Mouse (Mus musculus) hindbrain, postnatal 0 days (tissue): ENCODE results near the gene Nphp1. TPM values are rescaled to one million over a fixed set of nuclear protein-coding genes. Genes with fewer than 3 reads are reported as not detected.
A peak's percentile ranks its signal among the peaks of the same experiment; 100 is the strongest.

Experiments used
- ATAC-seq: fragments of 200-750 bp; cut with Nextera tagmentation; 2 replicates; pipeline ENCODE4 v1.8.0; 2017; ENCODE audit warnings: mild to moderate bottlenecking, moderate TSS enrichment, moderate library complexity
- DNase-seq: peaks from one replicate; pipeline ENCODE4 v3.0.0-alpha.2; 2015; ENCODE audit warnings: low spot score
- H3K27ac ChIP-seq: fragments of 300-500 bp; sonication (generic); 2 replicates; pipeline ENCODE4 v1.5.1; 2014; ENCODE audit warnings: mild to moderate bottlenecking
- H3K27me3 ChIP-seq: fragments of 300-500 bp; sonication (generic); 2 replicates; pipeline ENCODE4 v1.6.1; 2014; ENCODE audit warnings: low read length, mixed read lengths; ENCODE audit not compliant: insufficient read depth
- H3K36me3 ChIP-seq: fragments of 300-500 bp; sonication (generic); 2 replicates; pipeline ENCODE4 v1.6.1; 2014; ENCODE audit warnings: low read length, mixed read lengths; ENCODE audit not compliant: insufficient read depth
- H3K4me1 ChIP-seq: fragments of 300-500 bp; sonication (generic); 2 replicates; pipeline ENCODE4 v1.6.1; 2014; ENCODE audit warnings: antibody characterized with exemption, low read length, mixed read lengths; ENCODE audit not compliant: insufficient read depth
- H3K4me2 ChIP-seq: fragments of 300-500 bp; sonication (generic); 2 replicates; pipeline ENCODE4 v1.6.1; 2014; ENCODE audit warnings: low read depth, mild to moderate bottlenecking, low read length, moderate library complexity, mixed read lengths
- H3K4me3 ChIP-seq: fragments of 300-500 bp; sonication (generic); 2 replicates; pipeline ENCODE4 v1.5.1; 2014; ENCODE audit warnings: low read length
- H3K9ac ChIP-seq: fragments of 300-500 bp; sonication (generic); replicated peaks from 2 replicates; pipeline ENCODE4 v1.6.1; 2014; ENCODE audit warnings: mild to moderate bottlenecking, low read length, moderate library complexity, mixed read lengths
- H3K9me3 ChIP-seq: fragments of 300-500 bp; sonication (generic); 2 replicates; pipeline ENCODE4 v1.6.1; 2016; ENCODE audit warnings: low read length, mixed read lengths
- CTCF ChIP-seq: IDR thresholded peaks from 2 replicates; pipeline ENCODE4 v1.5.1; 2016; ENCODE audit warnings: antibody characterized with exemption, control low read depth, low read depth
- WGBS: fragments of 180-500 bp; shearing (Covaris S2); extraction: QIAGEN DNeasy Blood & Tissue Kit; methylation state at CpG from one replicate; pipeline ENCODE4 v1.1.7; 2014; 5-methylcytosine and 5-hydroxymethylcytosine counted together
- polyA plus RNA-seq: library from polyadenylated mRNA; unstranded; fragments of >200 nt; fragmentation: Nextera tagmentation; extraction: Ambion mirVana; gene quantifications from 2 replicates; pipeline ENCODE4 v1.2.1, GENCODE M21; 2015
- total RNA-seq: library from RNA; depleted of rRNA; stranded (reverse); fragments of >200 nt; gene quantifications from 2 replicates; pipeline ENCODE4 v1.2.3, GENCODE M21; 2014

Gene Nphp1
- total and polyA plus RNA-seq, 2 experiments from 2014 or later = 11.0 to 17.3 TPM

DNA sequence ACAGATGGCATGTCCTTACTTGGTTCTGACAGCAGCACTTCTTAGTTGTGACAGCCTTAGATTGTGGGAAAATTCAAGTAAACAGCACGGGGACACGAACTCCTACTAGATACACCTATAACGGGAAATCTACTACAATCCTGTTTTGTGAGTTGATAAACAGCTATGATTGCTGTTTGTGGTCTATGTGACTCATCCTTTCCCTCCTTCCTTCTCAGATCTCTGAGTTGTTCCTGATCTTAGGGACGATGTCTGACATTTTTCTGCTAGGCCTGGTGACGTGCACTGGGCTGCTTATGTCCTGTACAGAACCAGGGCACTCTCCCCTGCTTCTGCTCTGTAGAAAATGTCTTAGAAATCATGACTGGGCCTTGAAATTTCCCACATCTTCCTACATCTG, 27.1 kb downstream of the Nphp1 start:
- Histone ChIP-seq H3K4me3 (no peak overlapping the region), H3K4me1 (no peaks in the 10 kb centered on the region), H3K9ac (no peak overlapping the region), H3K4me2 (no peak overlapping the region), H3K36me3 (peaks cover 11% of the 10 kb centered on the region; the same call in 1 of the 2 replicates), H3K27me3 (no peaks in the 10 kb centered on the region), H3K27ac (no peak overlapping the region), H3K9me3 (no peaks in the 10 kb centered on the region)
- WGBS = 89% methylated on average over 5 of the region's 5 CpGs
- no peak for ATAC-seq
- no peak for DNase-seq
- no peak for TF ChIP-seq CTCF

DNA sequence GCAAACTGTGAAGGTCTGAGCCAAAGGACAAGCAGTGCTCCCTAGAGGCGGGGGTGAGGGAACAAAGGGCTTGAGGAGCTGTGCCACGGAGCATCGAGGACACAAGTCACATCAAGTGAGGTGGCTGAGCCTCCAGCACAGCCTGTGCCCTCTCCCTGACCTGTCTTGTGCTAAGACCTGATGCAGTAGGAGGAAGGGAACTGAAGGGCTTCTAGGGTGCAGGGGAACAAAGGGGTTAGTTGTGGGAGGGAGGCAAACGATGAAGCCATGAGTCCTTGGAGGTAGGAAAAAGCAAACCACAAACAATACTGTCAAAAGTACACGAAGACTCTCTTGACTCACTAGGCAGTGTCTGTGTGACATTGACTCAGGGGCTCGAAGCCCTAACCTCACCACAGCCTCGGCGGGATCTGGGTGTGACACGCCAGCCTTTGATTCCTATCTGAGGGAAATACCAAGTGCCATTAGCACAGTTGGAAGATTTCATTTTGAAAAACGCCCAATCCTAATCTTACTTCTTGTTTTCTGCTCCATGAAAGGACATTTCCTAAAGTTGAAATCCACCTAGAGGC, 28.2 kb downstream of the Nphp1 start:
- TF ChIP-seq CTCF = no peak
- Histone ChIP-seq H3K9me3 (no peaks in the 10 kb centered on the region), H3K9ac (no peak overlapping the region), H3K4me2 (no peak overlapping the region), H3K27me3 (no peaks in the 10 kb centered on the region), H3K4me3 (no peak overlapping the region), H3K27ac (no peak overlapping the region), H3K4me1 (no peaks in the 10 kb centered on the region), H3K36me3 (peaks cover 11% of the 10 kb centered on the region; the same call in 1 of the 2 replicates)
- ATAC-seq = no peak
- WGBS = 80% methylated on average over 10 of the region's 10 CpGs
- DNase-seq = no peak

DNA sequence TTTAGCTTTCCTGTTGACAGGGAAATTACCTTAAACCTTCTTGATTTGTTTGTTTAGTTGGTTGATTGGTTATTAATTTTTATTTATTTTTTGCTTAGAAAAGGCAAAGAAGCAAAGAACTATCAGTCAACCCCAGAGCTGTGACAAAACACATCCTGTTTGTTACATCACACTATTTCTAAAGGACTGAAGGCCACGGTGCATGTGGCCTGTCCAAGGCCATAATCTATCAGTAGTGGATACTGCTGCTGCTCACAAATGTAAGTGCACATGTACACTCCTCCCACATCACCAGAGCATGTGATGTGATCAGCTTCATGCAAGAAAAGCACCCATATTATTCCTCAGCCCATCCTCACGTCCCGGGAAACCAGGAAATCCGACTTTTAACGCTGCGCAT, 28.7 kb downstream of the Nphp1 start:
- TF ChIP-seq CTCF = no peak
- Histone ChIP-seq H3K4me1 (no peaks in the 10 kb centered on the region), H3K36me3 (peaks cover 11% of the 10 kb centered on the region; the same call in 1 of the 2 replicates), H3K9me3 (no peaks in the 10 kb centered on the region), H3K4me2 (no peak overlapping the region), H3K27ac (no peak overlapping the region), H3K9ac (no peak overlapping the region), H3K27me3 (no peaks in the 10 kb centered on the region), H3K4me3 (no peak overlapping the region)
- no peak for DNase-seq
- ATAC-seq = no peak
- WGBS = 88% methylated on average over 6 of the region's 6 CpGs

DNA sequence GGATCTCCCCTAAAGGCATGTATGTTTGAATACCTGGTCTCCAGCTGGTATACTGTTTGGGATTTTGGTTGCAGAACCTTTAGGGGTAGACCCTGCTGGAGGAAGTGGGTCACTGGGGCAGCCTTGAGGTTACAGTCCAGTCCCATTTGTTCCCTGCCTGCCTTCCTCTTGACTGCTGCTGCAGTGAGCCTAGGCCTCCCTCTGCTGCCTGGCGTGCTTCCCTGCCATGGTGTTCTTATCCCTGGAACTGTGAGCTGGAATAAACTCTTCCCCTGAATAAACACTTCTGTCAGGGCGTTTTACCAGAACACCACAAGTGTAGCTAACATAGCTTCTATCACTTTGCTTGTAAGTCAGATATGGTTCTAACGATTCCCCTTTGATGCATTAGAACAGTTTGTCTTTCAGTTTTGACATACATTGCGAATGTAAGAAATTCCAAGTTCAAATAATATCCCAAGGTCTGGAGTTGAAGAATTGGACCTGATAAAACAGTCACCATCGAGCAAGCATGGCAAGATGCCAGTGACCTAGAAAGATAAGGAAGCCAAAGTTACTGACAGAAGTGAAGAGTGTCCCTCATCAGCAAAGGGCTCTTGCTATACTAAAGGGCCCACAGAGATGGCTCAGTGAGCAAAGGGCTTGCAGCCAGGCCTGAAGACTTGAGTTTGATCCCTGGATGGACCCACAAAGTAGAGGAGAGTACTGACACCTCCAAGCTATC, 29.4 kb downstream of the Nphp1 start:
- H3K9ac ChIP-seq = no peak overlapping the region
- TF ChIP-seq CTCF = no peak
- no peak for ATAC-seq
- WGBS = 89% methylated on average over 5 of the region's 5 CpGs
- no peaks in the 10 kb centered on the region for H3K9me3 ChIP-seq
- H3K4me3 ChIP-seq = no peak overlapping the region
- peaks cover 11% of the 10 kb centered on the region; the same call in 1 of the 2 replicates for H3K36me3 ChIP-seq
- no peak overlapping the region for H3K27ac ChIP-seq
- H3K4me2 ChIP-seq = no peak overlapping the region
- no peaks in the 10 kb centered on the region for H3K27me3 ChIP-seq
- no peak for DNase-seq
- no peaks in the 10 kb centered on the region for H3K4me1 ChIP-seq

DNA sequence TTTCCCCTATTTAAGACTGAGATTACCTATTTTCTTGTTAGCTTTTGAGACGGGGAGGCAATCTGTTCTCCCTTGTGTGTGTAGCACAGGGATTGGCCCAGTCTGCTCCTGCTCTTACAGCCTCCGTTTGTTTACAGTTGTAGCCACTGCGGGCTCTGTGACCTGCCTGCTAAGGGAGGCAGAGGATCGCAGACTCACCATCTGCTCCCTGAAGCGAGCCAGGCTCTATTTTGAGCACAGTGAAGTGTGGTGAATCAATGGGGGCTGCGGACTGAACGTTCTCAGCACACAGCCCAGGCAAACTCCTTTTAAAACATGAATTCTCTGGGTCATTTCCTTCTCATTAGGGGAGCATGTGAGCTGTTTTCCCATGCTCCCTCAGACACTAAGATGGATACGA, 31.5 kb downstream of the Nphp1 start:
- Histone ChIP-seq H3K36me3 (peaks cover 15% of the 10 kb centered on the region; the same call in 1 of the 2 replicates), H3K27me3 (no peaks in the 10 kb centered on the region), H3K4me2 (no peak overlapping the region), H3K4me1 (no peaks in the 10 kb centered on the region), H3K27ac (peak overlapping the region; percentile 66; the same call in 1 of the 2 replicates), H3K4me3 (no peak overlapping the region), H3K9me3 (no peaks in the 10 kb centered on the region), H3K9ac (no peak overlapping the region)
- TF ChIP-seq CTCF = no peak
- DNase-seq (peak; percentile 73), ATAC-seq (peak; percentile 93)
- 36% methylated on average over 8 of the region's 8 CpGs for whole genome bisulfite sequencing

DNA sequence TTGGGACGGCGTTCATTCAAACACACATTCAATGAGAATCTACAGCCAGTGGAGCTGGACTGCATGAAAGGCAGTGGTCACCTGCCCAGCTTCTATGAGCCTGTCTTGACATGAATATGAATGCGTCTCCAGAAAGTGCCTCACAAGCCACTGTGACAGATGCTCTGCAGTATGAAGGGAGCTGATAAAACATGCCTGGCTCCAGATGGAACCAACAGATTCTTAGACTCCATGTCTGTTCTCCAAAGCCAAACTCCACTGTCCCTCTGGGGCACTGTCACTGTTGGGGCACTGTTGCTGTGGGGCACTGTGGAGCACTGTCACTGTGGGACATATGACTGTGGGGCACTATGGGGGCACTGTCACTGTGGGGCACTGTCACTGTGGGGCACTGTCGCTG, 34.6 kb downstream of the Nphp1 start:
- no peak for TF ChIP-seq CTCF
- H3K9me3 ChIP-seq = no peaks in the 10 kb centered on the region
- H3K9ac ChIP-seq = no peak overlapping the region
- H3K27me3 ChIP-seq = no peaks in the 10 kb centered on the region
- H3K4me1 ChIP-seq = no peaks in the 10 kb centered on the region
- 0 out of 2 replicates have a peak, but pooled peaks cover 4% of the 10 kb centered on the region for H3K36me3 ChIP-seq
- H3K4me2 ChIP-seq = no peak overlapping the region
- 88% methylated on average over 4 of the region's 4 CpGs for WGBS
- no peak overlapping the region for H3K4me3 ChIP-seq
- ATAC-seq = no peak
- DNase-seq = no peak
- no peak overlapping the region for H3K27ac ChIP-seq
